Mouse (Mus musculus) CD4-positive helper T cell, adult 2 months (primary cell): ENCODE data around the gene Apex1.
"Not testable (repeated sequence)": the region's sequence is repeated elsewhere in the genome, so short reads cannot be mapped to it uniquely, and the experiment has no call there.

Source experiments
- DNase-seq: peaks from one replicate; pipeline ENCODE4 v3.0.0-alpha.2; 2012; ENCODE audit warnings: low read depth, missing footprints, low spot score

Gene Apex1

GRCm38 (mm10) chr14:50969041-50969440, 44.3 kb downstream of the Apex1 start:
- no peak for DNase-seq

- DNase-seq: no peak
Measured at GRCm38 (mm10) chr14:50969558-50970544, 45.1 kb downstream of the Apex1 start.

- no peak for DNase-seq
Measured at GRCm38 (mm10) chr14:50970822-50971221, 46.1 kb downstream of the Apex1 start.

- not testable (repeated sequence) for DNase-seq
Measured at GRCm38 (mm10) chr14:50973054-50973453, 48.3 kb downstream of the Apex1 start.

GRCm38 (mm10) chr14:50973700-50974099, 48.9 kb downstream of the Apex1 start:
- no peak for DNase-seq

- DNase-seq: no peak
Measured at GRCm38 (mm10) chr14:50975001-50975400, 50.2 kb downstream of the Apex1 start.

- DNase-seq: no peak
Measured at GRCm38 (mm10) chr14:50976674-50977073, 51.9 kb downstream of the Apex1 start.
